Mouse (Mus musculus) cerebral cortex, adult 2 months (tissue): Measurements from ENCODE around the gene Enox1.

Experiments
- WGBS: fragments of 180-500 bp; shearing (Covaris S2); methylation state at CpG from one replicate; pipeline ENCODE4 v1.1.7; 2018; 5-methylcytosine and 5-hydroxymethylcytosine counted together

The Enox1 gene

GRCm38 (mm10) chr14:77448001-77448400, 291.4 kb downstream of the Enox1 start:
- WGBS: 85% methylated on average over 4 of the region's 4 CpGs

- 96% methylated on average over 4 of the region's 4 CpGs for WGBS
Measured at GRCm38 (mm10) chr14:77451916-77452315, 295.4 kb downstream of the Enox1 start.

DNA sequence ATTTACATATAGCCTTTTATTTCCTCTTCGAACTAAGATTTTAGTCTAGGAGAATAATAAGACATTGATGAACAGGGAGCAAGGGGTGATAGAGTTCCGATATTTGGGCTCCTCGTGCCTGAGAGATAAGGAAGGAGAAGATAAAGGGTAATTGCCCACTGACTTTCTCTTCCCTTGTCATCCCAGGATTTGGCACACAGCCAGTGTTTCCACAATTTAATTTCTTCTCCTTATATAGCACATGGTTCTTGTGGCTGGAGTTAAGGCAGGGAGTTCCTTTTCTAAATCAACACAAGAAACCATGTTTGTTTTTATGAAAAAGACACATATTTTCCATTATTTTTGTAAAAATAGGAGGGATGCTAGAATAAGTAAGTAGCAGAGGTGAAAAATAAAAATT, 299.5 kb downstream of the Enox1 start:
- 79% methylated on average over 3 of the region's 3 CpGs for WGBS

- WGBS: 21% methylated on average over 7 of the region's 7 CpGs
Measured at GRCm38 (mm10) chr14:77456876-77457275, 300.3 kb downstream of the Enox1 start.

DNA sequence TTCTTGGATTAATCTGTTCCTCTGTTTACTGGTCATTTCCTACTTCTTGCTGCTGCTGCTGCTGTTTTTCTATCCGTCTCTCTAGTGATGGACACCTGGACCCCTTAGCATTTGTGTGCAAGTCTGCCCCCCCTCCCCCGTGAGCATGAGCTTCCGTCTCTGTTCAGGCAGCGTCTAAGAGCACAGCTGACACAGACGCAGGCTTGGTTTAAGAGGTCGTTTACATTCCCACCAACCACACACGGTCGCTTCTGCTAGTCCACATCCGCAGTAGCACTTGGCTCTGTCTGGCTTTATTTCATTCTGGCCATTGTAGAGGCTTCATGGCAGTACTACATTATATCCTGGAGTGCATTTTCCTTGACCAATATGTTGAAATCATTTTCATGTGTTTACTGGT, 301.7 kb downstream of the Enox1 start:
- 66% methylated on average over 9 of the region's 9 CpGs for WGBS

DNA sequence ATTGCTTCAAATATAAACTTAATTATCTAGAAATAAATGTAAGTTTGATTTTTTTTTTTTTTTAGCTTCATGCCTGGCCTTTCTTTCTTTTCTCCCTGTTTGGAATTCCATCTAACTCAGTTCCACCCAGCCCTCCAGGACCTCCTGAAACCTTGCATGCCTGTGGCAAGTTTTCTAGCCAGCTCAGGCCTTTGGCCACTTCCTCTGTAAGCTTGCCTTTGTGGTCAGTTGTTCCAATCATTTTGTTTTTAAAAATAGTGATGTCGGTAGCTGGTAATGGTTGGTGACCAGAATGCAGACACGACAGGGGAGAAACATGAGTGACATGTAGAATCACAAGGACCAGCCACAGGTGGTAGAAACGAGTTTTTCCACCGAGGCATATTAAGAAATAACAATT, 307.4 kb downstream of the Enox1 start:
- WGBS: 87% methylated on average over 4 of the region's 4 CpGs

DNA sequence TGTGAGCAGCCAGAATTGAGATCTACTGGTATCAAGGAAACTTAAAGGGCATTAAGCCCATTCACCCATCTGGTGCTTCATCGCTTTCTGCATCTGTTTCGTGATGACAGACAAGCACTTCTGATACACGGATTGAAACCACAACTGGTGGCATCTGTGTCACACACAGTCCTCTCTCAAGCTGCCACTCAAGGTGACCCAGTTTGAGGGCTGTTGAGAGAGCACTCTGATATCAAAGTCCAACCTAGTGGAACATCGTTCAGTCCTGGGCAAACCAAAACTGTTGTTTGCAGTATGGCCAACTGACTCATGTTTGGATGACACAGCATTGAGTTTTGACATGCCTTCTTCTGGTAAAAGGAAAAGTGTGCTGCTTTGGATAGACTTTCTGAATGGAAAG, 308.2 kb downstream of the Enox1 start:
- 81% methylated on average over 4 of the region's 4 CpGs for WGBS

- 70% methylated on average over 3 of the region's 3 CpGs for WGBS
Measured at GRCm38 (mm10) chr14:77470577-77470976, 314.0 kb downstream of the Enox1 start.

GRCm38 (mm10) chr14:77473501-77473900, 316.9 kb downstream of the Enox1 start:
- 65% methylated on average over 4 of the region's 4 CpGs for WGBS

DNA sequence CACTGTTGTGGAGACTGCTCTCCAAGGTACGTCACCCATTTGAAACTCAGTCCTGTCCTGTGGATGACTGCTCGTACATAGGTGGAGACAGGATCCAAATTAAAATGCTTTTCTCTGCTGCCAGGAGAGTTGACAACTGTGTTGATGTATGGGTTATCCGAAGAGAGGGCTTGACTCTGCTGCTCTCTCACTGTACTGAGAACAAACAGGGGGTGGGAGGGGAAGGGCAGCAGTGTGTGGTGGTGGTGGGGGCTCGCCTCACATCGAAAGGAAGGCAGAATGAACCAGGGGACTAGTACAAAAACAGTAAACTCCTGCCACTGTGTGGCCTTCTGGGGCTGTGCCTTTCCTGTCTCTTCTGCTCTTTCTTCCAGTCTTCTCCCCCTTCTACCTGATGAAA, 317.5 kb downstream of the Enox1 start:
- WGBS: 66% methylated on average over 5 of the region's 5 CpGs

GRCm38 (mm10) chr14:77475134-77475820, 318.7 kb downstream of the Enox1 start:
- 81% methylated on average over 11 of the region's 11 CpGs for WGBS

- 91% methylated on average over 4 of the region's 4 CpGs for WGBS
Measured at GRCm38 (mm10) chr14:77477704-77478103, 321.1 kb downstream of the Enox1 start.

- 84% methylated on average over 7 of the region's 7 CpGs for WGBS
Measured at GRCm38 (mm10) chr14:77478210-77478609, 321.6 kb downstream of the Enox1 start.

DNA sequence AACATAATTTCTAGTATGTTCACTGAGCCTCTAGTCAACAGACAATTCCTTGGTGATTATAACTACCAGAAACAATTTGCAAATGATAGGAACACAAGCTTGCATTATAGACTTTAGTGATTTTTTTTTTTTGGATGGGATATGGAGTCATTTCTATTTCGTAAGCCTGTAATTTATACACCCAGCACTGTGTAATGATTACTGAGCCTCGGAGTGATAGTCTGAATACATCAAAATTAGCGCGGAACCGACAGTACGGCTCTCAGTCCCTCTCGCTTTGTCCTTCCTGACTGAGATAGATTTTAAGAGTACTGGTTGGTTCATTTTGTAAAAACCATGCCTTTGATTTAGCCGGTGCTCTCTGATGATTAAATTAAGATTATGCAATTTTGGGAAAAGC, 322.1 kb downstream of the Enox1 start:
- WGBS: 79% methylated on average over 8 of the region's 8 CpGs

DNA sequence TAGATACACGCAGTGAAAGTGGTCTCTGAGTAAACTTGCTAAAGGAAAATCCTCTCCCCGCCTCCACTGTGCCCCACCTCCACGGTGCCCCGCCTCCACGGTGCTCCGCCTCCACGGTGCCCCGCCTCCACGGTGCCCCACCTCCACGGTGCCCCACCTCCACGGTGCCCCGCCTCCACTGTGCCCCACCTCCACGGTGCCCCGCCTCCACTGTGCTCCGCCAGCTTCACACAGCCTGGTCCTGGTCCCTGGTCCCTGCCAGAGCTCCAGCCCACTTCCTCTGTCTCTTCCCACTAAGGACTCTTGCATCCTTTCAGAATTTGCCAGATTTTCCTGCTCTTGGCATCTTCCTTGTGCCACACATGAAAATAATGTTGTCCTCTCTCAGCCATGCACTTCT, 326.5 kb downstream of the Enox1 start:
- WGBS: 45% methylated on average over 15 of the region's 15 CpGs

DNA sequence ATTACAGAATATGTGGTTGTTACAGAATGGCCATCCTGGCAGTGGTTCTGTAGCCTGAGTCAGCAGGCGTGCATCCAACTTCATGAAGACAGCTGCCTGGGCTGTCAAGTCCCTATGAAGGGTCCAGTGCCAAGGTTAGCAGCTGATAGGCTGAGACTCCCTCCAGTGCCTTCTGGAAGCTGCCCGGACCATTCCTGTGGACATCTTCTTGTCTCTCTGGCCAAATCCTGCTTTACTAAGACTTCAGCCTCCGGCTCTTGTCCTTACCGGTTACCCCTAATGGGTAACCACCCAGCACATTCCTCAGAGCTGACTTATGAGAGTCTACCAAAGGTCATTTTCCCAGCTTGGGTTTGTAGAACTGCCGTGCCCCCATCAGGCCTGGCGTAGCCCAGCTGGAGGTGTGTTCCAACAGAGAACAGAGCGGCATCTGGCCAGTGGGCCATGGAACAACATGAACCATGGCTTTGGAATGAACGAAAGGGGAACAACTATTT, 328.4 kb downstream of the Enox1 start:
- WGBS: 61% methylated on average over 8 of the region's 8 CpGs

DNA sequence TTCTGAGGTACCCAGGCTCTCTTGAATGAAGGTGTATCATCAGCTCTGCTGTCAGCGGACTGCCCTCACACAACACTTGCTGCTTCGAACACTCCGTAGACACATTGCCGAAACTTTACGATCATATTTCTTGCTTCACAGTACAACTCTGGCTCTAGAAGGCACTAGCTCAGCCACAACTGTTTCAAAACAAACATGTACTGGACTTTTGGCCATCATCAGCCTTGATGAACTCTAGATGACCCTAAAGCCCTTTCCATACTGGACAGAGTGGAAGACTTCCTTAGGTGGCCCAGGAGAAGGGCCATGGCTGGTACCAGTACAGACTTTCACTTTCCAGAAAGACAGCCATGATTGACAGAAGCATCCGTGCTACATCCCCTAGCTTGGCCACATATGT, 334.1 kb downstream of the Enox1 start:
- WGBS: 91% methylated on average over 6 of the region's 6 CpGs

GRCm38 (mm10) chr14:77491731-77492130, 335.2 kb downstream of the Enox1 start:
- WGBS: 88% methylated on average over 2 of the region's 2 CpGs

- WGBS: 51% methylated on average over 6 of the region's 6 CpGs
Measured at GRCm38 (mm10) chr14:77499996-77500581, 343.5 kb downstream of the Enox1 start.

- 82% methylated on average over 12 of the region's 12 CpGs for WGBS
Measured at GRCm38 (mm10) chr14:77504458-77505135, 348.0 kb downstream of the Enox1 start.

GRCm38 (mm10) chr14:77506341-77506740, 349.8 kb downstream of the Enox1 start:
- WGBS: 73% methylated on average over 9 of the region's 9 CpGs

- 65% methylated on average over 12 of the region's 12 CpGs for WGBS
Measured at GRCm38 (mm10) chr14:77508036-77508435, 351.5 kb downstream of the Enox1 start.

DNA sequence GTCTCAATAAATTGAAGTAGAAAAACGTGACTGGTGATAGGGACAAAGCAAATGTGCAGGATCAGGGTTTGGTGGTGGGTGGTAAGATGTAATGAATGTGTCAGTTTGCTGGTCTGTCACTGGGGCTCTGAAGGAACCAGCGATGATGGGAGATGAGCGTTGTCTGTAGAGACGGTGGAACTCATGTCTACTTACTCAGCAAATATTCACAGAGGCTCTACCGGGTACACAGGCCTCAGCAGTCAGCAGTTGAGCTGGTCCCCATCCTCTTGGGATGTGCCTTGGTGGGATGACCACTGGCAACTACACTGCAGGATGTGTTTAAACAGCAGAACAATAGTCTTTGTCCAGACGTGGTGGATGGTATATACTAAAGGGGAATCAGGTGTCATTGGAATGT, 352.5 kb downstream of the Enox1 start:
- WGBS: 90% methylated on average over 6 of the region's 6 CpGs
